Mouse (Mus musculus) spleen, adult 2 months (tissue): ENCODE data around the gene Dbf4.

ENCODE experiments used
- CTCF ChIP-seq: fragments of 200-500 bp; IDR thresholded peaks from 2 replicates; pipeline ENCODE4 v1.5.1; 2011; ENCODE audit warnings: mild to moderate bottlenecking, inconsistent platforms; ENCODE audit not compliant: insufficient read depth, insufficient read length, insufficient replicate concordance; ENCODE audit errors: extremely low read depth
- POLR2A ChIP-seq: fragments of 200-500 bp; IDR thresholded peaks from 2 replicates; pipeline ENCODE4 v1.6.1; 2011; ENCODE audit warnings: low read depth, low read length, inconsistent platforms

GRCm38 (mm10) chr5:8356326-8356725, 66.2 kb downstream of the Dbf4 start:
- TF ChIP-seq POLR2A (no peak), CTCF (no peak)
